Mouse (Mus musculus) embryonic fibroblast, embryonic 13.5 days (primary cell): Measurements from ENCODE around the gene Phb2. TPM values are rescaled to one million over a fixed set of nuclear protein-coding genes. Genes with fewer than 3 reads are reported as not detected.
A peak's percentile ranks its signal among the peaks of the same experiment; 100 is the strongest.
"Not testable (repeated sequence)": the region's sequence is repeated elsewhere in the genome, so short reads cannot be mapped to it uniquely, and the experiment has no call there.

Experiments
- H3K27ac ChIP-seq: 2 replicates; pipeline ENCODE4 v1.5.1; 2012; ENCODE audit warnings: low read length, control low read depth, inconsistent platforms; ENCODE audit not compliant: insufficient read depth
- H3K4me1 ChIP-seq: 2 replicates; pipeline ENCODE4 v1.6.1; 2011; ENCODE audit warnings: low read length; ENCODE audit not compliant: control insufficient read depth, insufficient read depth
- H3K4me3 ChIP-seq: 2 replicates; pipeline ENCODE4 v1.5.1; 2011; ENCODE audit warnings: mild to moderate bottlenecking, control low read depth, low read length; ENCODE audit not compliant: insufficient read depth
- CTCF ChIP-seq: IDR thresholded peaks from 2 replicates; pipeline ENCODE4 v1.5.1; 2011; ENCODE audit warnings: mild to moderate bottlenecking, control low read depth, low read length, moderate library complexity, borderline replicate concordance; ENCODE audit not compliant: insufficient read depth
- POLR2A ChIP-seq: IDR thresholded peaks from 2 replicates; pipeline ENCODE4 v1.6.1; 2011; ENCODE audit warnings: low read depth, mild to moderate bottlenecking, control low read depth, low read length, moderate library complexity
- polyA plus RNA-seq: library from polyadenylated mRNA; stranded (reverse); fragments of >200 nt; gene quantifications from 2 replicates; pipeline ENCODE4 v1.2.4, GENCODE M21; 2011; ENCODE audit warnings: low read depth; ENCODE audit not compliant: missing spikeins, insufficient read length

Gene Phb2
- polyA plus RNA-seq, 1 experiment: 249 TPM

GRCm38 (mm10) chr6:124673619-124674018, 38.5 kb upstream of the Phb2 start:
- no peak overlapping the region for H3K4me3 ChIP-seq
- H3K4me1 ChIP-seq: no peaks in the 10 kb centered on the region; the same call in 1 of the 2 replicates
- H3K27ac ChIP-seq: no peak overlapping the region
- TF ChIP-seq POLR2A (no peak), CTCF (no peak)

- Histone ChIP-seq H3K27ac (no peak overlapping the region), H3K4me3 (no peak overlapping the region), H3K4me1 (no peaks in the 10 kb centered on the region; the same call in 1 of the 2 replicates)
- TF ChIP-seq CTCF (no peak), POLR2A (no peak)
Observed at GRCm38 (mm10) chr6:124674591-124674990, 37.5 kb upstream of the Phb2 start.

- Histone ChIP-seq H3K27ac (no peak overlapping the region), H3K4me3 (no peak overlapping the region), H3K4me1 (no peaks in the 10 kb centered on the region; the same call in 1 of the 2 replicates)
- TF ChIP-seq POLR2A (no peak), CTCF (no peak)
Observed at GRCm38 (mm10) chr6:124676171-124676570, 36.0 kb upstream of the Phb2 start.

- H3K4me3 ChIP-seq: no peak overlapping the region
- no peak for TF ChIP-seq POLR2A
- no peak for TF ChIP-seq CTCF
- H3K27ac ChIP-seq: no peak overlapping the region
- peaks cover 9% of the 10 kb centered on the region for H3K4me1 ChIP-seq
Observed at GRCm38 (mm10) chr6:124678769-124679168, 33.4 kb upstream of the Phb2 start.

- Histone ChIP-seq H3K27ac (no peak overlapping the region), H3K4me1 (peaks cover 11% of the 10 kb centered on the region), H3K4me3 (no peak overlapping the region)
- TF ChIP-seq POLR2A (no peak), CTCF (no peak)
Observed at GRCm38 (mm10) chr6:124679486-124679885, 32.6 kb upstream of the Phb2 start.

GRCm38 (mm10) chr6:124682291-124682690, 29.8 kb upstream of the Phb2 start:
- H3K4me1 ChIP-seq: peaks cover 11% of the 10 kb centered on the region
- H3K4me3 ChIP-seq, H3K27ac ChIP-seq: not testable (repeated sequence)

- no peak for TF ChIP-seq POLR2A
- no peak for TF ChIP-seq CTCF
- H3K4me3 ChIP-seq: no peak overlapping the region
- H3K4me1 ChIP-seq: peaks cover 18% of the 10 kb centered on the region
- peak overlapping the region; percentile 53 for H3K27ac ChIP-seq
Observed at GRCm38 (mm10) chr6:124683591-124684417, 28.3 kb upstream of the Phb2 start.

- Histone ChIP-seq H3K27ac (no peak overlapping the region), H3K4me1 (peaks cover 21% of the 10 kb centered on the region), H3K4me3 (no peak overlapping the region)
- TF ChIP-seq POLR2A: no peak
- TF ChIP-seq CTCF: no peak
Observed at GRCm38 (mm10) chr6:124685606-124686386, 26.3 kb upstream of the Phb2 start.

- H3K4me3 ChIP-seq, H3K27ac ChIP-seq: not testable (repeated sequence)
- peaks cover 21% of the 10 kb centered on the region for H3K4me1 ChIP-seq
Observed at GRCm38 (mm10) chr6:124686644-124687043, 25.5 kb upstream of the Phb2 start.

GRCm38 (mm10) chr6:124688151-124688758, 23.9 kb upstream of the Phb2 start:
- no peak overlapping the region for H3K27ac ChIP-seq
- H3K4me3 ChIP-seq: no peak overlapping the region
- peaks cover 16% of the 10 kb centered on the region for H3K4me1 ChIP-seq
- TF ChIP-seq CTCF (no peak), POLR2A (no peak)
